Mouse (Mus musculus) neutrophil, adult 5-6 weeks (primary cell): ENCODE results near the gene Agap1. TPM values are rescaled to one million over a fixed set of nuclear protein-coding genes. Genes with fewer than 3 reads are reported as not detected.

Experiments used
- ATAC-seq: fragments of 151-379, 151-347 bp; 2 replicates; pipeline ENCODE4 v1.8.0; 2017; ENCODE audit warnings: mild to moderate bottlenecking, moderate TSS enrichment; ENCODE audit not compliant: insufficient number of reproducible peaks, poor library complexity, low FRiP score, severe bottlenecking; ENCODE audit errors: extremely low read depth
- total RNA-seq: library from RNA; stranded (forward); fragments of 200-1000 nt; gene quantifications from 2 replicates; pipeline ENCODE4 v1.2.3, GENCODE M21; 2017

Agap1 gene
- total RNA-seq, 1 experiment from 2014 or later = 9.7 TPM

- ATAC-seq = no peak
Observed at GRCm38 (mm10) chr1:89942395-89942976, 487.9 kb downstream of the Agap1 start.

- ATAC-seq = no peak
Observed at GRCm38 (mm10) chr1:89943202-89943601, 488.6 kb downstream of the Agap1 start.
